Mouse (Mus musculus): ENCODE results near the gene Stk11ip.

Gene Stk11ip

DNA sequence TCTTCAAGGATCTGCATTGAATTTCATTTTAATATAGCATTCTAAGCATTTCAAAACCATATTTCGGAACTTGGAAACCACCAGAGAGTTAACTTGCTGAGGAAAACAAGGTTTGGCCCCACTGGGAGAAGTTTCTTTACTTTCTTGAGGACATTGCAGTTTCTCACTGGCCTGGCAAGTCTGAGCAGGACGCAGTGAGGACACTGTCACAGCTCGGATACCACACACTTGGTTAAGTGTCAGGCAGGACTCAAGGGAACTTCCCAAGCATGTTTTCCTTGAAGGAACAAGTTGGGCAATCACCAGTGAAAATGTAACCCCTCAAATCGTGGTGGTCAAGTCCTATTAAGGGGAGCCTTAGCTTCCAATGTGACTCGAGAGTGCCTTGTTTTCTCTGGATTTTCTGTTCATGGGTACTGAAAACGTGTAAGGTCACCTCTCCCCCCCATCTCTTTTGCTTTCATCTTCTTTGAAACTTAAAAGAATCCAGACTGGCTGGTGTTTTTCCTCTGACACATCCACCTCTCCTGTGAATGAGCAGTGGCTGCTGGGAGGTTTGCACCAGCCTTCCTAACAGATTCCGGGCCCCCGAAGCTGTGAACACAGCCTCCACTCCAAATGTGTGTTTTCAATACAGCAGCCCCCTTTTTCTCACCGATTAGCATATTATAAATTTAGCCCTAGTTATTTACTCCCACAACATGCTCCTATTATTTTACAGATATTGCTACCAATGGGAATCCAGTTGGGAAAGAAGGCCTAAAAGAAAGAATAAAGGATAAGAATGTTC lies 16.9 kb upstream of the Stk11ip start:
- ATAC-seq (ENCODE audit: low TSS enrichment), result peak; percentile 43; the same call in 1 of the 2 replicates

DNA sequence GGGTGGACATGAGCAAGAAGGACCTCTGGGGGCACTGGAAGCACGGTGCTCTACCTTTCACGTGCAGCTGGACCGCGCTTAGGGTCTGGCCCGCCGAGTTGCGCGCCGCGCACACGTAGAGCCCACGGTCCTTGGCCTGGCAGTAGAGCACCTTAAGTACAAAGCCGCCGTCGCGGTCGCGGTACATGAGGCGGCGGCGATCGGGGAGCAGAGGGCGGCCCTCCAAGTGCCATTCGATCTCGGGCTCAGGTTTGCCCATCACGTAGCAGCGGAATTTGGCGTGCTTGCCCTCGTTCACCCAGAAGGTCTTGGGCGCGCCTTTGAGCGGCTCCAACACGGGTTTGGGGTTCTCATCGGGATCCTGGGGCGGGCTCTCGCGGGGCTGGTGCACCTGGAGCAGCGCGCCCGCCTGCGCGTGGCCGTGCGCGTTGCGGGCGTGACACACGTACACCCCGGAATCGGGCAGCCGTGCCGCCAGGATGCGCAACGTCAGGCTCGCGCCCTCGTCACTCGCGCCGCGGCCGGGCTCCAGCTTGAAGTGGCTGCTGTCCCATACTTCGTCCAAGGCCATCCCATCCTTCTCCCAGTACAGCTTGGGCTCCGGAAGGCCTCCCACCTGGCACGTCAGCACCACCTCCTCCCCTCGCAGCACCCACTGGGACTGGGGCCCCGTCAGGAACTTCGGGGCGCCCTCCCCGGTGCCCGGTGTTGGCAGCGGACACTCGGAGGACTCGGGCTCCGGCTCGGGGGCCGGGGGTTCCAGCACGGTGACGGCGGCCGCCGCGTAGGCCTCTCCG lies 16.0 kb upstream of the Stk11ip start:
- ATAC-seq (ENCODE audit: low TSS enrichment), result peak; percentile 84

DNA sequence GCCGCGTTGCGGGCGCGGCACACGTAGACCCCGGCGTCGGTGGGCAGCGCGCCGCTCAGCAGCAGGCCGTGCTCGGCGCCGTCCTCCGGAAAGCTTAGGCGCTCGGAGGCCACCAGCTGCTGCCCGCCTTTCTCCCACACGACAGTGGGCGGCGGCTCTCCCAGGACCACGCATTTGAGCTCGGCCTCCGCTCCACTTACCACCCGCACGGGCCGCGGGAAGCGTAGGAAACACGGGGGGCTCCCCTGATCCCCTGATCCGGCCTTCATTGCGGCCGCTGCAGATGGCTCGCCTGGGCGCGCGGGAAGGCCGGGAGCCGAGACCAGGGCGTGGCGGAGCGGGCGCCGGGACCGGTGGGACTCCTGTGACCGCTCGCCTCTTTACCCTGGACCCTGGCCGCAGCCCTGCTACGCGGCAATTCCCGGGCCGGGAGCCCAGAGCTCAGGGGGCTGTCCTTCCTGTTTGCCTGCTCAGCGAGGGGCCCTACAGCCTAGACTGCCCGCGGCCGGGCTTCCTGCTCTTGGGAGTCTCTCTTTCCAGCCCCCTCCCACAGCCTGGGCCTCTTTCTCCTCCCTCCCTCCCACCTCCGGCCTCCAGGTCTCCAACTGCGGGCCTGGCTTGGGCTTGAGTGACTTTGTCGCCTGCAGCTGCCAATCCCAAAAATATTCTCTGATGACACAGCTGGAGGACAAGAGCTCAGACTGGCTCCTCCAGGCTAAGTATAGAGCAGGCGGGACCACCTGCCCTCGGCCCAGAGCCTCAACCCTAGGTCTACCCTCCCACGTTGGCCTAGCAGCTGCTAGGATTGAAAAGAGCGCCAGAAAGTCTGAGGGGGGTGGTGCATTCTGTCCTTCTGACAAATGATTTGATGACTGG lies 15.1 kb upstream of the Stk11ip start, which contains the start of gene Obsl1:
Obsl1 (minus strand) TSS at position 497 of the 876 bp plus-strand sequence.
- peak; percentile 20; the same call in 1 of the 2 replicates for ATAC-seq (ENCODE audit: low TSS enrichment)

DNA sequence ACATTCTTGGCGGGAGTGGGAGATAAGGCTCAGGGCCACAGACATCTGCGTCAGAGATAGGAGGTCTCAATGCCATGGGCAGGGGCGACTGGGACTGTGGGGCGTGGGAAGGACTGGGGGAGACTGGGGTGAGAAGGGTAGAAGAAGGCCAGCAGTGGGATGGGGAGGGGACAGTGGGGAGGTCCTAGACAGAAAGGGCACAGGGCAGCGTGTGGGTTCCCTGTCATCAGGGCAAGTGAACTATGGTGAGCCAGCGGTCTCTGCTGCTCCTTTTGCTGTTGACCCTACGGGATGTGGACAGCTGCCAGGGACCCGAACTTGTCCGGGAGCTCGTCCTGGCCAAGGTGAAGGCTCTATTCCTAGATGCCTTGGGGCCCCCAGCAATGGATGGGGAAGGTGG lies 14.3 kb upstream of the Stk11ip start, which contains the start of gene Inha:
Inha (plus strand) TSS at position 72 of the 400 bp plus-strand sequence.
- no peak for ATAC-seq (ENCODE audit: low TSS enrichment)

DNA sequence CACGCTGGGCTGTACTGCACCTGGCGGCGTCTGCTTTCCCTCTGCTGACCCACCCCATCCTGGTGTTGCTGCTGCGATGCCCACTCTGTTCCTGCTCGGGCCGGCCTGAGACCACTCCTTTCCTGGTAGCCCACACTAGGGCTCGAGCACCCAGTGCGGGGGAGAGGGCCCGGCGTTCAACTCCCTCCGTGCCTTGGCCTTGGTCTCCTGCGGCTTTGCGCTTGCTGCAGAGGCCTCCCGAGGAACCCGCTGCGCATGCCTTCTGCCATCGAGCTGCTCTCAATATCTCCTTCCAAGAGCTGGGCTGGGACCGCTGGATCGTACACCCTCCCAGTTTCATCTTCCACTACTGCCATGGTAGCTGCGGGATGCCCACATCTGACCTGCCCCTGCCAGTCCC lies 11.7 kb upstream of the Stk11ip start:
- no peak for ATAC-seq (ENCODE audit: low TSS enrichment)

DNA sequence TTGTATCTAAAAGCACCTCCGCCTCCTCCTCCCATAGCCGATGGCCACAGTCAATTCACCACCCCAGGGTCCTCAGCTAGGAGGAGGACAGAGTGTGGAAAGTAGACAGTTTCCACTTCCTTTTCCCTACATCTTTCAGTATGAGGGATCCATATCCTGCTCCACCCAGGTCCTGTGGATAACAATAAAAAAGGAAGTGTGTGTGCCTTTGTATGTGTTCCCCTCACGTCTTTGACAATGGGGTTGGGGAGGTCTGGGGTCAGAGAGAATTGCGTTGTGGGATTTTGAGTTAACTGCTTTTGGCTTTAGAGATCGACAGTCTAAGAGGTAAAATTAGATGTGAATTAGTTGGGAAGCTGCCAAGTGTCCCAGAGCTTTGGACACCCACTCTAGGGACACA lies 11.2 kb upstream of the Stk11ip start:
- ATAC-seq (ENCODE audit: low TSS enrichment), result no peak

DNA sequence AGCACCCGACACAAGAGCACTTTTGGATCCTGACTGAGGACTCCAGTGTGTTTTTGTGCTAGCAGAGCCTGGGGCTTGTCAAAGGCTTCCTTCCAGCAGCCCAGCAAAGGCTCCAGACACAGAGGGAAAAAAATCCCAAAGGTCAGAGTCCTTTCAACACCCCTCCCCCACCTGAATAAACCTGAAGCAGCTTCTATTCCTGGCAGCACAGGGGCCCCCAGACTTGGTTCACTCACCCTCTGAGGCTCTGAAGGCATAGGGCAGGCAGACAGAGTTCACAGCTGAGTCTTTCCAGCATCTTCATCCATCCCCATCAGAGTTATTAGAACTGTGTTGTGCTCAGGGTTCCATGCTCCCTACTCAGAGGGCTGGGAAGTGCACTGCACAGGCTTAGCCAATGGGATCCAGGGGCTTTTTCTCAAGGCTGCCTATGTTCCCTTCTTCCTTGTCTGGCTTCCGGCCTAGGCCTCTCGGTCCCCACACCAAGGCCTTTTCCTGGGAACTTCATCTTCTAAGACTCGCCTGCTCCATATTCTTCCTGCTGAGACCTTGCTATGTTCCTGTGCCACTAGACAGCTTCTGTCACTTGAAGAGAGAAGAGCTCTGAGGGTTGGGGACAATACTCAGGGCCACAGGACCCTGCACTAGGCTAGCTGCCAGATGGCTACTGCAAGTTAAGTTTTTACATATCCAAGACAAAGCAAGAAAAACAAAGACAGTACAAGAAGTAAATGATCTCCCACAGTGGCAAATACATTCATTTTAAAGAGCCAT lies 9.7 kb upstream of the Stk11ip start:
- no peak for ATAC-seq (ENCODE audit: low TSS enrichment)

DNA sequence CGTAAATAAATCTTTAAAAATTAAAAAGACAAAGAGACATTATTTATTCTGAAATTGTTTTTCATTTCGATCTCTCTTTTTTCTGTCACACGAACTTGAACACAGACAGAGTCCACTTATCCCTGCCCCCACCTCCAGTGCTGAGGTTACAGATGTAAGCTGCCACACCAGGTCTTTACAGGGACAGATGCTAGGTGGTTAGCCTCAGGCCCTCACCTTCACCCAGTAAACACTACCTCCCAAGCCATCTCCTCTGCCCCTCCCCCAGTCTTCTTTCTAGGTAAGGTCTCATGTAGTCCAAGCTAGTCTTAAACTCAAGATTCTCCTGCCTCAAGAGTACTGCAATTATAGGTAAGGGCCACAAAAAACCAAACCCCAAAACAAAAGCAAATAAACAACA lies 8.8 kb upstream of the Stk11ip start:
- ATAC-seq (ENCODE audit: low TSS enrichment), result no peak

DNA sequence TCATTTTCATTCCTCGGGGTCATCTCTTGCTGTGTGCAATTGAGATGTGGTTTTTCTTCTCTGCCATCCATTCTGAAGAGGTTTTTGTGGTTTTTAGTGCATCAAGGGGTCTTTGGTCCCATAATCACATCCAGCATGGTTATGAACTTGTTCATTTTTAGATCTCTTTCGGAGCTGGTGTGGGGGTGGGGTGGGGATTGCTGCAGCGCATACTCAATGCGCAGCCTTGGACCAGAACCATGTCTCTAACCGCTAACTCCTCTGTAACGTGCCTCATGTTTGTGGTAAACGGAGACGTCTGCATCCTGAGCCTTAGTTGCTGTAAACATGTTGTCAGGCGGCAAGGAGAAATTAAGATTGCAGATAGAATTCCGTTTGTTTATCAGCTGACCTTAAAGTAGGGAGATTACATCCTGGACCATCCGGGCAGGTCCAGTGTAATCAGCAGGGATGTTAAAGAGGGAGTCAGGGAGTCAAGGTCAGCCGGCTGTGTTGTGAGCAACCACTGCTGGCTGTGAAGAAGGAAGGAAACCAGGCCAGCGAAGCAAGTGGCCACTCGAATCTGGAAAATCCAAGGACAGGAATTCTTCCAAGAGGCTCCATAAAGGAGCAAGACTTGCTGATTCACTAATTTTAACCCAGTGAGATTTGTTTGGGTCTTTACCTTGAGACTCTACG lies 4.5 kb upstream of the Stk11ip start:
- ATAC-seq (ENCODE audit: low TSS enrichment), result no peak

DNA sequence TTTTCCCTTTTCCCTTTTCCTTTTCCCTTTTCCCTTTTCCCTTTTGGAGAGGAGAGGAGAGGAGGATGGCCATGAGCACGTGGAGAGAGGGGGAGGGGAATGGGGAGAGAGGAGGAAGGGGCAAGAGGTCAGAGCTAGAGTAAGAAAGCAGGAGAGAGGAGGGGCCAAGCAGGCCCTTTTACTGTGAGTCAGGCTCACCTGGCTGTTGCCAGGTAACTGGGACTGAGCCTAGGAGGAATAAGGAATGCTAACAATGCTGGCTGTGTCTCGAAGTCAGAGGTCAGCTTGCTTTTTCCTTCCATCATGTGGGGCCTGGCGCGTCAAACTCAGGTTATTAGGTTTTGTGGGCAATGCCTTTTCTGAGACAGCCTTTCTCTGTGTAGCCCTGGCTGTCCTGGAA lies 3.3 kb upstream of the Stk11ip start:
- no peak for ATAC-seq (ENCODE audit: low TSS enrichment)

DNA sequence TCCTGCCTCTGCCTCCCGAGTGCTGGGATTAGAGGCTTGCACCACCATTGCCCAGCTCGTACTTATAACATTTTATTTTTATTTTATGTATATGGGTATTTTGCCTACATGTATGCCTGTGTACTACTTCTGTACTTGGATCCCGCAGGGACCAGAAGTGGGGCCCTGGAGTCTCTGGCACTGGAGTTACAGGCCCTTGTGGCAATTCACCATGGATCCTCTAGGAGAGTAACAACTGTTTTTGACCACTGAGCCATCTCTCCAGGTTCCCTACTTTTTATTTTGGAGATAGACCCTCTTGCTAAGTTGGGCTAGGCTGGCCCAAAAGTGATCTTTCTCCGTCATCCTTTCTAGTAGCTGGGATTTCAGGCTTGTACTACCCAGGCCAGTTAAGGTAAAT lies 2.9 kb upstream of the Stk11ip start:
- no peak for ATAC-seq (ENCODE audit: low TSS enrichment)

DNA sequence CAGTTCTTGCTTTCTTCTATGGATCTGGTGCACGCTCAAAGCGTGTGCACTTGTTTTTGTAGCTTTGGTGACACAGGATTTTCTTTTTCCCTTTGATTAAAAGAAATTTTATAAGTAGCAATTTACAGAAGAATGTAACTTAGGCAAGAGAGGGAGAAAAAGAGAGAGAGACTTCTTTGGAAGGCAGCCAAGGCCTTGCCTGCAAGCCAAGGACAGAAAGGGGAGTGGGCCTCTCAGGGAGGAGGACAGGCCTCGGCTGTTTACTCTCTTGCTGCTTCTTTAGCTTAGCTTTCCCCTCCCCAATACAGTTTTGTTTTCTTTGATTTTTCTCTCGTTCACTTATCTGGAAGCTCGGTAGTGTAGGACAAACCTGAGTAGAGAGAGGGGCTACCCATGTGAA lies 1.8 kb upstream of the Stk11ip start:
- ATAC-seq (ENCODE audit: low TSS enrichment), result no peak

DNA sequence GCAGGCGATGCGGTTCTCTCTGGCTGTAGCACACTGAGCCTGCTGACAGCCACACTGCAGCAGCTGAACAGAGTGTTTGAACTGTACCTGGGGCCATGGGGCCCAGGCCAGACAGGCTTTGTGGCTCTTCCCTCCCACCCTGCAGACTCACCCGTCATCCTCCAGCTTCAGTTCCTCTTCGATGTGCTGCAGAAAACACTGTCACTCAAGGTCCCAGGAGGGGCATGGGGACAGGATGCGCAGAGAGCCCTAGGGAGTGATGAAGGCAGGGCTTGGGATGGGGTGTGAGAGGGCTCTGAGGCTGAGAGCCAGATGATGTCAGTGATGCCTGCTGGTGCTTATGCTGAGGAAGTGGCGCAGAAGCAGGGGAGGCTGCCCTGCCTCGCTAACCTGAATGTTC lies 3.4 kb downstream of the Stk11ip start:
- ATAC-seq (ENCODE audit: low TSS enrichment), result no peak

DNA sequence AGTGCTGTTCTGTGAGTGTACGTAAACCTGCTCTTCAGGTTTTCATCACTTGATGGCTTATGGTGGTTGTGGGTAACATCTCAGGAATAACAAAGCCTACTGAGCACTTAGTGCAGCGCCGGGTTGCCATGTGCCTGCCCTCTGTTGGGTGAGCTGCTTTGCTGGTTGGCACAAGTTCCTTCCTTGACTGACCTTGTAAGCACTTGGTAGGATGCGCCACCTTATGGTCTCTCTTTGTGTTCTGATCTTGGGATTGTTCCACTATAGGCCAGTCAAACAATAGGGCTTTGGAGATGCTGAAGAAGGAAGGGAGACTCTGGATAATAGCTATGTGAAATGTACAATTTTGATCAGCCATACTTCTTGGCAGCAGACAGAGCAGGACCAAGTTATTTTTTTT lies 9.2 kb downstream of the Stk11ip start:
- no peak for ATAC-seq (ENCODE audit: low TSS enrichment)

DNA sequence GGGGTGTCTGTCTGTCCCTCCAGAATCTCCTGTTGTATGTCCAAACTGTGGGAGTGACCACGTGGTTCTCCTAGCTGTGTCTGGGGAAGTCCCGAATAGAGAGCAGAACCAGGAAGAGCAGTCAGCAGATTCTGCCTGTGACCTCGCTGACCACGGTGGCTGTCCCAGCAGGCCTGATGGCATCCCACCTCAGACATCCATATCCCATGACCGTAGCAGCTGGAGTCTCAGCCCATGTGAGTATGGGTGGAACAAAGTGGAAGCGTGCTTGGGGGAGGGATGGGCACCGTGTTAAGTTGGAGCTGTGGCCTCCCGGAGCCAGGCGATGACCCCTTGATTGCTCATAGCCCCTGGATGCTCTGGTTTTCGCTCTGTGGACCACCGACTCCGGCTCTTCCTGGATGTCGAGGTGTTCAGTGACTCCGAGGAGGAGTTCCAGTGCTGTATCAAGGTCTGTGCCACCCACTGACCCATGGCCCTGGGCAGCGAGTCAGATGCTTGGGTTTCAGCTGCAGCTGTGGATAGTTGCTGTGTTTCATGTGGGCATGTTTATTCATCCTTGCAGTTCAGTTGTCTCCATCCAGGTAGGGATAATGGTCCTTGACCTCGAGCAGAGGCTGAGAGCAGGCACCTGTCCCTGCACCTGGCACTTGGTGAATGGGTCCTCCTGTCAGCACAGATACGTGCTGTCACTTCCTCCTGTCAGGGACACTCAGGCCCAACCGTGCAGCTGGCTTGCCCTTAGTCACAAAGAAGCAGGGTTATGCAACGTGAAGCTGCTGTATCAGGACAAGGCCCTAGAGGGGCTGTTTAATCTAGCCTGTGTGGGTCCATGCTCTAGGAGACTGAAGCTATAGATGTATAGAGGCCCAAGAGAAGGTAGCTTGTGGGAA lies 11.2 kb downstream of the Stk11ip start:
- no peak for ATAC-seq (ENCODE audit: low TSS enrichment)

DNA sequence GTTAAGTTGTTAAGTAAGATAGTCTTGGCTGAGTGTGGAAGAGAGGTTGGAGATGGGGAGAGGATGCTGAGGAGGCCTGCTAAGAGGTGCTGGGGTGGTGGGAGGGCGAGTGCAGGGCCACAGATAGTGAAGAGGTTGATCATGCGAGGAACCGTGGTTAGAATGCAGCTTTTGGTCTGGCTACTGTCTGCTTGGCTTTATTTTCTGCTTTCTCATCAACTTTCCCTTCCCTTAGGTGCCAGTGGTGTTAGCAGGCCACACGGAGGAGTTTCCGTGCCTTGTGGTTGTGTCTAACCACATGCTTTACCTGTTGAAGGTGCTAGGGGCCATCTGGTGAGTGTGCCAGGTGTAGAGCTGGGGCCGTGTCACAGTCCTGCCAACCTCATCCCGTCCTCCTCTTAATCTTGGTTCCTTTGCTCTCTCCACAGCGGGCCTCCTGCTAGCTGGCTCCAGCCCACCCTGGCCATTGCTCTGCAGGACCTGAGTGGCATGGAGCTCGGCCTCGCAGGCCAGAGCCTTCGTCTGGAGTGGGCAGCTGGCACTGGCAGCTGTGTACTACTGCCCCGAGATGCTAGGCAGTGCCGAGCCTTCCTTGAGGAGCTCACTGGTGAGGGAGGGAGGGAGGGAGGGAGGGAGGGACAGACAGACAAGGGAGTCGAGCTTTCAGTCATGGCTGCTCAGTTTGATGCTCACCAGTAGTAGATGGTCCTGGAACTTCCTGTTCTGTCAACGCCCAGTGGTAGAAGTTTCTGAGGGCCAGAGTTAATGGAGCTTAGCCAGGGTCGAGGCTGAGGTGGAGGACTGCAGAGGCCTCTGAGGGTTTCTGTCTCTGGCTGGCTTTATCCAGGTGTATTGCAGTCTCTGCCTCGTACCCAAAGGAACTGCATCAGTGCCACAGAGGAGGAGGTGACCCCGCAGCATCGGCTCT lies 12.3 kb downstream of the Stk11ip start:
- ATAC-seq (ENCODE audit: low TSS enrichment), result no peak

DNA sequence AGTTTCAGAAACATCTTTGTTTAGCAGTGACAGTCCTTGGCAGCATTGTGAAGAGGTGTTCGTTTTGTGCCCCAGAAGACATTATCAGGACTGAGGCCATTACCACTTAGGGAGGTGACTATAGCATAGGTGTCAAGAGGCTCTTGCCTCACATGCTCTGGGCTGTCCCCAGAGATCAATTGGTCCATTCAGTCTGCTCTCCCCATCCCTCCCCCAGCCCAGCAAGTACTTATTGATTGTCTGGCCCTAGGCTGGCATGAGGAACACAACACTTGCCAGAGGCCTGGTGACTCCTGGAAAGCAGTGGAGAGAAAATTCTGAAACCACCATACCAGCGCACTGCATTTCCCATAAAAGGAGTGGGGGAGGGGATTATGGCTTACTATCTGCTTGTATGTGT lies 16.3 kb downstream of the Stk11ip start:
- no peak for ATAC-seq (ENCODE audit: low TSS enrichment)

DNA sequence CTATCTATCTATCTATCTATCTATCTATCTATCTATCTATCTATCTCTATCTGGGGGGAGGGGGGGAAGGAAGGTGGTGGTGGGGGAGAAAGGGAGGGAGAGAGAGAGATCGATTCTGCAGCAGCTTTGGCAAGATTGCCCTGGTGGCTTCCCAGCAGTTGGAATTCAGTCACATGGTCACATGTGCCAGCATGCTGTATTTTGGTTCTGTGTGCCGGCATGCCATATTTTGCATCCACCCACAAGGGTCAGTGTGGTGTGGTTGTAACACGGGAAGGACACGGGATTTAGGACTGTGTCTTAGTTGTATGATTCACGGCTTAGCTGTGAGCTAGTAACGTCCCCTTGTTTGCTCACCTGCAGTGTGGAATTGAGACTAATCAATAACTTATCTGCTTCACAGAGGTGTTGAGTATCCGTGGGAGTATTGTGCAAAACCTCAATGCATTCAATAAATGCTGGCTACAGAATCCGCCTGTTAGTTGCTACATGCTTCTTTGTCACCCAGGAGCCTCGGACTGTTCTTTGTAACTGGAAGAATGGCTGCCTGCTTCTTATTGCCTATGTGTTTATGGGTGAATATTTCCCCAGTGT lies 17.4 kb downstream of the Stk11ip start:
- no peak for ATAC-seq (ENCODE audit: low TSS enrichment)

Measured in frontal cortex, adult (tissue).